Mouse (Mus musculus): ENCODE results near the gene Ccl24.

Ccl24 gene

GRCm38 (mm10) chr5:135544865-135545797 is 27.7 kb downstream of the Ccl24 start, which contains the start of gene Hip1:
Hip1 (minus strand) TSS chr5:135545120.
- DNase-seq = peak; percentile 100

DNA sequence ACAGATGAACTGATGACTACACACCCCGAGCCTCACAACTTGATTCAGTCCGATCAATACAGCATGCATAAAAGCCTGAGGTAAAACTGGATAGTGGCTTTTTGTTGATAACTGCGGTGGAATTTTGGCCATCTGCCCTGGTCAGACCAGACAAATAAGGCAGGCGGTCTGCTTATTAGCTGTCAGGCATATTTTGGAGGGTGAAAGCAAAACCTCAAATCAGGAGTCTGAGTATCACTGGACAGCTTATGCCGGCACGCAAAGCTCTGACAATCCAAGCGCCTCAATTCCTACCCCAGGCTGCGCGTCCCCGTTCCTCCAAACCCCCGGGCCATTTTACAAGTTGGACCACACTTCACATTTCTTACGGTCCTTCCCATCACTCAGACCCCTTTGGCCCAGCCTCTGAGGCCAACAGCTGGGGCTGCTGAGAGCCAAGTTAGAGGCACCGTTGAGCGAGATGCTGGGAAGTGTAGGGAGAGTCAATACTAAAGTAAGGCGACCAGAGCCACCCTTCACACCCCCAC is 28.8 kb downstream of the Ccl24 start:
- DNase-seq = no peak

- no peak for DNase-seq
These were observed 35.0 kb downstream of the Ccl24 start for GRCm38 (mm10) chr5:135537794-135538214.

DNA sequence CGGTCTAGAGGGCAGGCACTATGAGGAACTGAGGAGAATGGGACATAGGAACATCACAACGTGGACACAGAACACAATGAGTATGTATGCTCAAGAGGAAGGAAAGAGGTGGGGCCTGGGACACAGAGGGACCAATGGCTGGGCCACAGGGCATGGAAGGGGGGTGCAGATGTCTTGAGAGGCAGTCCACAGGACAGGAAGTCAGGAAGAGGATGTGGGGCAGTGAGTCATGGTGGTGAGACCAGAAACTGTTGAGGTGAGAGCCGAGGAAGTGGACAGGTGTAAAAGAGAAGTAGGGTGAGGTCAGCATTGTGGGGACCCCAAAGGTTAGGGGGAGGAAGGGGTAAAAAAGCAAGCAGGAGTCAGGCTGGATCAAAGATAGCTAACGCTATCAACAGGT is 35.5 kb downstream of the Ccl24 start:
- DNase-seq = peak; percentile 48

GRCm38 (mm10) chr5:135535867-135536266 is 37.0 kb downstream of the Ccl24 start:
- DNase-seq = no peak

DNA sequence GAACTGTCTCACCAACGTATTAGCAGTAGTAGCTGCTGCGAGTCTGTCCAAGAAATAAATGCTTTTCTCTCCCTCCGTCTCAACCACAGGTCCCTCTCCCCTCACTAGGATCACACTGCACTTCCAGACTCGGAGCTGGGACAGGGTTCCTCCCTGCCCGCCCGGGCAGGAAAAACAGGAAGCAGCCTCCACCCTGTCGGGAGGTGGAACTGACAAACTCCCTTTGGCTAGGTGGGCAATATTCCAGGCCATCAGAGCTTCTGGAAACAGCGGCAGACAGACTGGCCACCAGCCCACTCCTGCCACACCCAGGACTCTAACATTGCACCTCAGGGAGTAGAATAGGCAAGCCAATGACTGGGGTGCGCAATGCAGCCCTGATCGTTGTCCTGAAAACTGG is 39.4 kb downstream of the Ccl24 start:
- DNase-seq = peak; percentile 74

GRCm38 (mm10) chr5:135531306-135531845 is 41.5 kb downstream of the Ccl24 start:
- no peak for DNase-seq

- DNase-seq = no peak
These were observed 42.9 kb downstream of the Ccl24 start for GRCm38 (mm10) chr5:135529964-135530363.

DNA sequence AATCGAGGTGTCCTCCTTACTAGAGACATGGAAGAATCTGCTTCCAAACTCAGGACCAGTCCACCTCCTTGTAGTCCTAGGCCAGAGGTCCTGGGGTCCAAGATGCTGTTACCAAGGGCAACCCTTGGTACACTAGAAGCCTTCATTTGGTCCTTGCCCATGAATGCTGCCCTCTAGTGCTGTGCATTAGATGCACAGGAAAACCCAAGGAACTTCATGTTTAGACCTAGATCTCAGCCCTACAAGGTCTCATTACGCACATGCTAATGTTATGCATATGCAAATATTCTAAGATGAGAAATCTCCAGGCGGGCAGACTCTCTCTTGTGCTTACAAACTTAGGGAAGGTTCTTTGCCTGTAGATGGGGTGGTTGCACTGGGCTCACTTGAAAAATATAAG is 43.5 kb downstream of the Ccl24 start:
- DNase-seq = no peak

GRCm38 (mm10) chr5:135527986-135528385 is 44.9 kb downstream of the Ccl24 start:
- DNase-seq = no peak

- DNase-seq = peak; percentile 30
These were observed 47.9 kb downstream of the Ccl24 start for GRCm38 (mm10) chr5:135524660-135525560.

DNA sequence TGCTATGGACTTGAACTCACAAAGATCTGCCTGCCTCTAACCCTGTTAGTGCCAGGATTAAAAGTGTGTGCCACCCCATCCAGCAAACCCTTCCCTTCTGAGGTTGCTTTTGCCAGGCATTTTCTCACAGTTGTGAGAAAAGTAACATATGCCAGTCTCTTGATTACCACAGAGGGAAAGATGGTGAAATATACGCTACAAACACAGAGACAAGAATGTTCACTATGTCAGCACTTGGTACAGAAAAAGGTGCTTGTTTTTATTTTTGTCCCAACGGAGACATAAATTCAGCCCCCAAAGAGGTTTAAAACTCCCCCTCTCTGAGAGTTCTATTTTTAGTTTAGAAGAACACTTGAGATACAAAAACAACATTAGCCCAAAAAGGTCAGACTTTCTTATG is 48.8 kb downstream of the Ccl24 start:
- DNase-seq = no peak

- no peak for DNase-seq
These were observed 50.6 kb downstream of the Ccl24 start for GRCm38 (mm10) chr5:135522111-135522722.

Measured in kidney, adult 9 months (tissue).